Mouse (Mus musculus) MEL (cell line): ENCODE results near the gene Ppp1r37. TPM values are rescaled to one million over a fixed set of nuclear protein-coding genes. Genes with fewer than 3 reads are reported as not detected.

Source experiments
- DNase-seq: peaks from one replicate; pipeline ENCODE4 v3.0.0; 2011; ENCODE audit warnings: low read depth, low spot score
- H3K27ac ChIP-seq: 2 replicates; pipeline ENCODE4 v1.5.1; 2012; ENCODE audit warnings: low read depth, mild to moderate bottlenecking, control low read depth, low read length, moderate library complexity; ENCODE audit not compliant: control insufficient read depth
- H3K27me3 ChIP-seq, 2 experiments: fragments of 150-350 bp in 1 of 2; sonication (generic) in 1 of 2; 2 replicates each; pipeline ENCODE4 v1.6.1; 2012; ENCODE audit warnings: low read length in 2 of 2, mild to moderate bottlenecking in 2 of 2, improper control_type of control experiment in 1 of 2, moderate library complexity in 1 of 2; ENCODE audit not compliant: insufficient read depth in 2 of 2, control insufficient read depth in 1 of 2
- H3K36me3 ChIP-seq, 2 experiments: 2 replicates each; pipeline ENCODE4 v1.6.1; 2012 to 2014; ENCODE audit warnings: low read length in 2 of 2, improper control_type of control experiment in 1 of 2, inconsistent platforms in 1 of 2, mild to moderate bottlenecking in 1 of 2; ENCODE audit not compliant: insufficient read depth in 2 of 2, control insufficient read depth in 1 of 2
- H3K4me1 ChIP-seq, 2 experiments: fragments of 150-350 bp in 1 of 2; sonication (generic) in 1 of 2; 2 replicates each; pipeline ENCODE4 v1.6.1; 2012; ENCODE audit warnings: low read length in 2 of 2, improper control_type of control experiment in 1 of 2, mild to moderate bottlenecking in 1 of 2; ENCODE audit not compliant: insufficient read depth in 2 of 2, control insufficient read depth in 1 of 2
- H3K4me3 ChIP-seq, 2 experiments: fragments of 150-350 bp in 1 of 2; sonication (generic) in 1 of 2; 2 replicates each; pipeline ENCODE4 v1.5.1; 2012; ENCODE audit warnings: low read depth in 2 of 2, low read length in 2 of 2, mild to moderate bottlenecking in 2 of 2, moderate library complexity in 2 of 2, control low read depth in 1 of 2, improper control_type of control experiment in 1 of 2; ENCODE audit not compliant: control insufficient read depth in 1 of 2, insufficient read depth in 1 of 2
- H3K79me2 ChIP-seq: 2 replicates; pipeline ENCODE4 v1.6.1; 2012; ENCODE audit warnings: mild to moderate bottlenecking, low read length, moderate library complexity; ENCODE audit not compliant: control insufficient read depth, poor library complexity, insufficient read depth
- H3K9ac ChIP-seq: 2 replicates; pipeline ENCODE4 v1.6.1; 2012; ENCODE audit warnings: low read depth, mild to moderate bottlenecking, control low read depth, low read length, moderate library complexity; ENCODE audit not compliant: control insufficient read depth, poor library complexity, severe bottlenecking
- H3K9me3 ChIP-seq: fragments of 150-350 bp; sonication (generic); replicated peaks from 2 replicates; pipeline ENCODE4 v1.6.1; 2012; ENCODE audit warnings: mild to moderate bottlenecking, low read length, improper control_type of control experiment, moderate library complexity; ENCODE audit not compliant: insufficient read depth
- ELF1 ChIP-seq: IDR thresholded peaks from 2 replicates; pipeline ENCODE4 v1.6.1; 2014; ENCODE audit warnings: low read depth, mild to moderate bottlenecking, inconsistent platforms, low read length, improper control_type of control experiment, moderate library complexity
- ETS1 ChIP-seq: IDR thresholded peaks from 2 replicates; pipeline ENCODE4 v1.6.1; 2012; ENCODE audit warnings: low read depth, mild to moderate bottlenecking, inconsistent platforms, low read length, improper control_type of control experiment, moderate library complexity
- GATA1 ChIP-seq: IDR thresholded peaks from 2 replicates; pipeline ENCODE4 v1.6.1; 2011; ENCODE audit warnings: low read depth, low read length, improper control_type of control experiment
- HCFC1 ChIP-seq: IDR thresholded peaks from 2 replicates; pipeline ENCODE4 v1.6.1; 2012; ENCODE audit warnings: low read depth, mild to moderate bottlenecking, inconsistent platforms, low read length, improper control_type of control experiment, moderate library complexity
- JUND ChIP-seq: IDR thresholded peaks from 2 replicates; pipeline ENCODE4 v1.6.1; 2011; ENCODE audit warnings: low read depth, mild to moderate bottlenecking, improper control_type of control experiment, low read length
- KAT2A ChIP-seq: conservative IDR thresholded peaks from 2 replicates; pipeline ENCODE4 v1.6.1; 2012; ENCODE audit warnings: low read depth, low read length, improper control_type of control experiment, inconsistent platforms
- MAFK ChIP-seq: IDR thresholded peaks from 2 replicates; pipeline ENCODE4 v1.6.1; 2011; ENCODE audit warnings: low read depth, mild to moderate bottlenecking, low read length, improper control_type of control experiment, borderline replicate concordance
- MAX ChIP-seq: IDR thresholded peaks from 2 replicates; pipeline ENCODE4 v1.6.1; 2011; ENCODE audit warnings: low read length, improper control_type of control experiment
- MAZ ChIP-seq: IDR thresholded peaks from 2 replicates; pipeline ENCODE4 v1.6.1; 2012; ENCODE audit warnings: low read depth, mild to moderate bottlenecking, inconsistent platforms, low read length, improper control_type of control experiment
- MYB ChIP-seq: IDR thresholded peaks from 2 replicates; pipeline ENCODE4 v1.6.1; 2011; ENCODE audit warnings: mild to moderate bottlenecking, low read depth, low read length, improper control_type of control experiment
- MYC ChIP-seq: IDR thresholded peaks from 2 replicates; pipeline ENCODE4 v1.6.1; 2011; ENCODE audit warnings: low read depth, mild to moderate bottlenecking, low read length, improper control_type of control experiment, moderate library complexity
- POLR2A ChIP-seq, 2 experiments: IDR thresholded peaks; 2 replicates each; pipeline ENCODE4 v1.6.1; 2011 to 2012; ENCODE audit warnings: low read length in 2 of 2, mild to moderate bottlenecking in 2 of 2, control low read depth in 1 of 2, improper control_type of control experiment in 1 of 2, low read depth in 1 of 2, moderate library complexity in 1 of 2; ENCODE audit not compliant: control insufficient read depth in 1 of 2, insufficient read depth in 1 of 2, poor library complexity in 1 of 2
- POLR2AphosphoS2 ChIP-seq: IDR thresholded peaks from 2 replicates; pipeline ENCODE4 v1.6.1; 2011; ENCODE audit warnings: low read length, improper control_type of control experiment
- POLR2AphosphoS5 ChIP-seq: IDR thresholded peaks from 2 replicates; pipeline ENCODE4 v1.6.1; 2012; ENCODE audit warnings: low read depth, borderline replicate concordance, mild to moderate bottlenecking, inconsistent platforms, low read length, moderate library complexity, mixed read lengths
- SMC3 ChIP-seq: IDR thresholded peaks from 2 replicates; pipeline ENCODE4 v1.6.1; 2011; ENCODE audit warnings: low read depth, low read length, improper control_type of control experiment
- TAL1 ChIP-seq: IDR thresholded peaks from 2 replicates; pipeline ENCODE4 v1.6.1; 2012; ENCODE audit warnings: mild to moderate bottlenecking, inconsistent platforms, low read length, moderate library complexity, mixed read lengths
- TCF12 ChIP-seq: IDR thresholded peaks from 2 replicates; pipeline ENCODE4 v1.6.1; 2014; ENCODE audit warnings: low read depth, mild to moderate bottlenecking, inconsistent platforms, low read length, improper control_type of control experiment, moderate library complexity
- USF1 ChIP-seq: IDR thresholded peaks from 2 replicates; pipeline ENCODE4 v1.6.1; 2014; ENCODE audit warnings: low read depth, mild to moderate bottlenecking, inconsistent platforms, low read length, improper control_type of control experiment, moderate library complexity
- USF2 ChIP-seq, 2 experiments: IDR thresholded peaks; 2 replicates each; pipeline ENCODE4 v1.6.1; 2011 to 2012; ENCODE audit warnings: improper control_type of control experiment in 2 of 2, low read length in 2 of 2, borderline replicate concordance in 1 of 2, inconsistent platforms in 1 of 2, low read depth in 1 of 2, mild to moderate bottlenecking in 1 of 2; ENCODE audit not compliant: insufficient read depth in 1 of 2
- ZKSCAN1 ChIP-seq: IDR thresholded peaks from 2 replicates; pipeline ENCODE4 v1.6.1; 2012; ENCODE audit warnings: low read depth, mild to moderate bottlenecking, inconsistent platforms, low read length, improper control_type of control experiment, moderate library complexity
- ZMIZ1 ChIP-seq: IDR thresholded peaks from 2 replicates; pipeline ENCODE4 v1.6.1; 2012; ENCODE audit warnings: low read depth, mild to moderate bottlenecking, inconsistent platforms, low read length, improper control_type of control experiment, moderate library complexity
- ZNF384 ChIP-seq: IDR thresholded peaks from 2 replicates; pipeline ENCODE4 v1.6.1; 2012; ENCODE audit warnings: low read depth, mild to moderate bottlenecking, inconsistent platforms, low read length, improper control_type of control experiment
- polyA plus RNA-seq, 2 experiments: library from polyadenylated mRNA; stranded (reverse) in 1 of 2; unstranded in 1 of 2; fragments of >175 nt in 1 of 2; fragments of >200 nt in 1 of 2; gene quantifications; 2 replicates each; pipeline versions ENCODE4 v1.2.1 to v1.2.4; 2012; ENCODE audit warnings: low replicate concordance in 2 of 2, low read depth in 1 of 2; ENCODE audit not compliant: insufficient read length in 2 of 2, insufficient read depth in 1 of 2, missing spikeins in 1 of 2
- total RNA-seq: library from RNA; depleted of rRNA; stranded (reverse); fragments of 300-350 nt; gene quantifications from 2 replicates; pipeline ENCODE4 v1.2.3, GENCODE M21; 2012

Ppp1r37 gene
- total and polyA plus RNA-seq, 3 experiments, result 13.6 to 29.0 TPM; not detected in 1

- Histone ChIP-seq H3K36me3 (peaks cover 0 to 2% of the 10 kb centered on the region in 2 experiments; a peak in 1 of 4 replicates), H3K4me3 (no peak overlapping the region), H3K9ac (no peak overlapping the region), H3K27ac (no peak overlapping the region), H3K79me2 (peaks cover 39% of the 10 kb centered on the region), H3K4me1 (no peaks in the 10 kb centered on the region), H3K9me3 (no peaks in the 10 kb centered on the region), H3K27me3 (no peaks in the 10 kb centered on the region)
- TF ChIP-seq ETS1 (no peak), ZNF384 (no peak), MYB (no peak), POLR2AphosphoS5 (no peak), ELF1 (no peak), JUND (no peak), TCF12 (no peak), SMC3 (no peak), TAL1 (no peak), POLR2A (IDR thresholded peaks at IDR 0.05; ENCODE audit: control insufficient read depth in 1 of 2, insufficient read depth in 1 of 2, low read depth in 1 of 2, low read length in 2 of 2, poor library complexity in 1 of 2) (no peak), MAZ (no peak), USF2 (IDR thresholded peaks at IDR 0.05; ENCODE audit: borderline replicate concordance in 1 of 2, insufficient read depth in 1 of 2, low read depth in 1 of 2, low read length in 2 of 2) (no peak), ZKSCAN1 (no peak), MAX (no peak), MYC (no peak), KAT2A (no peak), HCFC1 (no peak), POLR2AphosphoS2 (no peak), GATA1 (no peak)
- no peak for DNase-seq
These were observed 13.5 kb downstream of the Ppp1r37 start for GRCm38 (mm10) chr7:19549394-19549793.

- Histone ChIP-seq H3K4me3 (no peak overlapping the region), H3K9ac (no peak overlapping the region), H3K9me3 (no peaks in the 10 kb centered on the region), H3K27ac (no peak overlapping the region), H3K27me3 (no peaks in the 10 kb centered on the region), H3K36me3 (no peaks in the 10 kb centered on the region; a peak in 1 of 4 replicates), H3K79me2 (peaks cover 38% of the 10 kb centered on the region), H3K4me1 (no peaks in the 10 kb centered on the region)
- TF ChIP-seq JUND (no peak), GATA1 (no peak), USF1 (no peak), ZMIZ1 (no peak), MAFK (no peak)
- no peak for DNase-seq
These were observed 15.4 kb downstream of the Ppp1r37 start for GRCm38 (mm10) chr7:19547344-19547969.
